Mouse (Mus musculus): Measurements from ENCODE around the gene Pmpca. TPM values are rescaled to one million over a fixed set of nuclear protein-coding genes. Genes with fewer than 3 reads are reported as not detected.
A peak's percentile ranks its signal among the peaks of the same experiment; 100 is the strongest.

Gene Pmpca
- polyA plus RNA-seq, 1 experiment from 2014 or later: 86.8 TPM

DNA sequence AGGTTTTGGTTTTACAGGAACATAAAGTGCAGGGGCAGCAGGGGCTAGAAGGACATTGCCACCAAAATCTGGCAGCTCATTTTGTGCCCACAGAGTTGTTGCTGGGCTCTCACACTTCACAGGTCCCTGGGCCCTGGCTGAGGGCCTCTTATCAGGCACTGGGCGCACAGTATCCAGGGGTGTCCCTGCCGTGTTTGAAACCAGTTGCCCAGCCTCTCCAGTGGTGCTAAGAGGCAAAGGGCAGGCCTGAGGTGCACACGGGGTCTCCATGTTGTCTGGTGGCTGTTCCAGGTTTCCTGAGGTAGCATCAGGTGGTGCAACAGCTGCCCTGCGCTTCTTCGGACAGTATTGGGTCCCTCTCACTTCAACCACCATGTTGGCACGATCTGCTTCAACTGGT, 50.5 kb downstream of the Pmpca start:
- Histone ChIP-seq H3K4me3 (replicated peaks) (no peak overlapping the region), H3K4me1 (peaks cover 13% of the 10 kb centered on the region; the same call in 1 of the 2 replicates), H3K27ac (no peak overlapping the region), H3K4me2 (no peak overlapping the region), H3K27me3 (replicated peaks) (no peaks in the 10 kb centered on the region), H3K9me3 (no peaks in the 10 kb centered on the region), H3K36me3 (peaks cover 39% of the 10 kb centered on the region), H3K9ac (no peak overlapping the region)
- WGBS: 89% methylated on average over 6 of the region's 6 CpGs
- ATAC-seq (ENCODE audit: insufficient read depth, low FRiP score, low read depth): no peak

DNA sequence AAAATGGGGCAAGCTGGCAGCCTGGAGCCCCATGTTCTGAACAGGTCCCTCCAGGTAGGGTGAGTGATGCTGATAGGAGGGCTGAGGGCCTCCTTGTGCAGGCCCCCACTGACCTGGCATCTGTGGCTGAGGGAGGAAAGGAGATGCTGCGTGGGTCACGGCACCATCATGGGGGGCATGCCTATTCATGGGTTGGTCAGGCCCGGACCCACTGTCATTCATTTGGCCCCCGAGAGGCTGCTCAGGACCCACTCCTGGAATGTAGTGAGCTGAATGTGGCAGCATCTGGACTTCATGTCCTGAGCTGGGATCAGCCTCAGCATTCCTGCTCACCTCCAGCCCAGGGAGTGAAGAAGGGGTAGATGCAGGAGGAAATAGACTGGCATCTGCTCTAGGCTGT, 52.1 kb downstream of the Pmpca start:
- H3K9me3 ChIP-seq: no peaks in the 10 kb centered on the region
- no peak for ATAC-seq (ENCODE audit: insufficient read depth, low FRiP score, low read depth)
- H3K27ac ChIP-seq: no peak overlapping the region
- no peak overlapping the region for H3K4me2 ChIP-seq
- no peaks in the 10 kb centered on the region for H3K27me3 ChIP-seq (replicated peaks)
- H3K9ac ChIP-seq: no peak overlapping the region
- H3K4me1 ChIP-seq: peaks cover 13% of the 10 kb centered on the region; the same call in 1 of the 2 replicates
- WGBS: 89% methylated on average over 4 of the region's 4 CpGs
- no peak overlapping the region for H3K4me3 ChIP-seq (replicated peaks)
- peaks cover 23% of the 10 kb centered on the region for H3K36me3 ChIP-seq

DNA sequence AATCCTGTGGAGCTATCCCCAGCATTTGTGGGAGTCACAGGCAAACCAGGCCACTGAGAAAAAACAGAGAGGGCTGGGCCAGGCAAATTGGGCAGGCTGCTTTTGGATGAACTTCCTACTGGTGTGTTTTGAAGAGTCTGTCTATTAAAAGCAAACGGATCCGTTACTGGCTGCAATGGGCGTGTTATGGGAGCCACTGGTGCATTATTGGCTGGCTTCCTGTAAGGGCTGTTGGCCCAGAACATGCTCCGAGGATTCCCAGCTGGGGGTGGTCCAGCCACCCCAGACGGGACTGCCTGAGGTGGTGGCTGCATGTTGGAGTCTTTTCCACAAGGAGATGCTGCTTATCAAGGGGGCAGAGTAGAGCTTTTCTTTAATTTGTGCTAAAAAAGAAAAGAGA, 52.5 kb downstream of the Pmpca start:
- ATAC-seq (ENCODE audit: insufficient read depth, low FRiP score, low read depth): no peak
- Histone ChIP-seq H3K4me1 (peaks cover 17% of the 10 kb centered on the region), H3K27ac (no peak overlapping the region), H3K4me3 (replicated peaks) (no peak overlapping the region), H3K9me3 (no peaks in the 10 kb centered on the region), H3K36me3 (peaks cover 23% of the 10 kb centered on the region), H3K4me2 (no peak overlapping the region), H3K27me3 (replicated peaks) (no peaks in the 10 kb centered on the region), H3K9ac (no peak overlapping the region)
- WGBS: 70% methylated on average over 5 of the region's 5 CpGs

DNA sequence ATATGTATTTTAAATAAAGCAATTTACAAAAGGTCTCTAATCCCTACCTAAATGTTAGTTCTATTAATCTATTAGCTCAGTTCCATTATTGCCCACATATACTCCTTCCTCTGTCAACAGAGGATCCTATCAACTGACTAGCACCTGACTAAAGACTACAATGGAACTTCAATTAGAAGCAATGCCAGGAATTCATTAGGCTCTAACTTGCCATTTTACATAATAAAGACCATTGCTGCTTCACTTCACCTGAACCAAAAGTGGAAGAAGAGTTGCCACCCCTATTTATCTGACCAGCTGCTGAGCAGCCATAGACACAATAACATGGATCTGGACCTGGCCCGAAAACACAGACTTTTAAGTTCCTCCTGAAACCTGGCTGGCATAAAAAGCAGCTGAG, 53.7 kb downstream of the Pmpca start:
- no peak overlapping the region; the same call in 1 of the 2 replicates for H3K4me2 ChIP-seq
- no peak for ATAC-seq (ENCODE audit: insufficient read depth, low FRiP score, low read depth)
- H3K9me3 ChIP-seq: no peaks in the 10 kb centered on the region
- no peak overlapping the region for H3K9ac ChIP-seq
- WGBS: 84% methylated on average over 1 of the region's 1 CpGs
- no peak overlapping the region for H3K4me3 ChIP-seq (replicated peaks)
- no peaks in the 10 kb centered on the region for H3K27me3 ChIP-seq (replicated peaks)
- H3K4me1 ChIP-seq: peaks cover 21% of the 10 kb centered on the region
- peaks cover 23% of the 10 kb centered on the region for H3K36me3 ChIP-seq
- H3K27ac ChIP-seq: no peak overlapping the region

DNA sequence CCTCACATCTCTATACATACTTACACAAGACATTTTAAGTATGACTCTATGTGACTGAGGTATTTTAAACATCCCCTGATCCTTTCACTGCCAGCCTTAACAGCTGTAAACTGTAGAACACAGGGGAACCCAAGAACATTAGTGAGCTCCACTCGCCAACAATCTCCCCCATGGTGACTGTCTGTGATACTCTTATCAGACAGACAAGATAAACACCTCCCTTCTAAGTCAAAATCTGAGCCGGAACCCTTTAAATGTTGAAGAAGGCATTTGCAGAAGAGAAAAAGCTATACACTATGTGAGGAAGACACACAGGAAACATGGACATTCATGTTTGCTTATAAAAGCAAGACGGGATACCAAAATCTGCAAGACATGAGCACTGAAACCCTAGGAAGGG, 54.7 kb downstream of the Pmpca start:
- Histone ChIP-seq H3K4me3 (replicated peaks) (peak overlapping the region; percentile 86), H3K4me1 (peaks cover 21% of the 10 kb centered on the region), H3K9ac (peak overlapping the region; percentile 92; the same call in 1 of the 2 replicates), H3K9me3 (no peaks in the 10 kb centered on the region), H3K27me3 (replicated peaks) (no peaks in the 10 kb centered on the region), H3K27ac (no peak overlapping the region), H3K36me3 (peaks cover 23% of the 10 kb centered on the region), H3K4me2 (peak overlapping the region; percentile 64)
- no peak for ATAC-seq (ENCODE audit: insufficient read depth, low FRiP score, low read depth)
- 9% methylated on average over 3 of the region's 3 CpGs for WGBS

DNA sequence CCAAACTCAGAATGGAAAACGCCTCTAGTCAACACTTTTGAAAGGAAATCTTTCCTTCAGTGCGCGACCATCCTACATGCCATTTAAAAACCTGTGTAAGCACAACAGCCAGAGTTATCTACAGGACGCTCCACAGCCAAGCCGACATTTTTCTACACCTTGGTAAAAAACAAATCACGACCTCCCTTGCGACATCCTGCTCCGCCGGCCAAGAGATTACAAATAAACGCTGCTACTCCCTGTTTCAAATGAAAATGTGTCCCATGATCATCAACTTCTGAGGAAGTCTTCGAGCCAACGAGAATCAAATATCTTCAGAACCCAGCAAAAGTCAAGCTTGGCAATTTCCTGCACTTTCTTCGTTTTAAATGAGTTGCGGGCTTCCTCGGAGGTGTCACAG, 55.2 kb downstream of the Pmpca start:
- H3K4me2 ChIP-seq: peak overlapping the region; percentile 64
- no peaks in the 10 kb centered on the region for H3K27me3 ChIP-seq (replicated peaks)
- H3K36me3 ChIP-seq: peaks cover 21% of the 10 kb centered on the region
- peak overlapping the region; percentile 91; the same call in 1 of the 2 replicates for H3K27ac ChIP-seq
- WGBS: under 1% methylated on average over 15 of the region's 15 CpGs
- peak overlapping the region; percentile 92 for H3K9ac ChIP-seq
- no peak for ATAC-seq (ENCODE audit: insufficient read depth, low FRiP score, low read depth)
- H3K4me3 ChIP-seq (replicated peaks): peak overlapping the region; percentile 86
- peaks cover 21% of the 10 kb centered on the region for H3K4me1 ChIP-seq
- H3K9me3 ChIP-seq: no peaks in the 10 kb centered on the region

DNA sequence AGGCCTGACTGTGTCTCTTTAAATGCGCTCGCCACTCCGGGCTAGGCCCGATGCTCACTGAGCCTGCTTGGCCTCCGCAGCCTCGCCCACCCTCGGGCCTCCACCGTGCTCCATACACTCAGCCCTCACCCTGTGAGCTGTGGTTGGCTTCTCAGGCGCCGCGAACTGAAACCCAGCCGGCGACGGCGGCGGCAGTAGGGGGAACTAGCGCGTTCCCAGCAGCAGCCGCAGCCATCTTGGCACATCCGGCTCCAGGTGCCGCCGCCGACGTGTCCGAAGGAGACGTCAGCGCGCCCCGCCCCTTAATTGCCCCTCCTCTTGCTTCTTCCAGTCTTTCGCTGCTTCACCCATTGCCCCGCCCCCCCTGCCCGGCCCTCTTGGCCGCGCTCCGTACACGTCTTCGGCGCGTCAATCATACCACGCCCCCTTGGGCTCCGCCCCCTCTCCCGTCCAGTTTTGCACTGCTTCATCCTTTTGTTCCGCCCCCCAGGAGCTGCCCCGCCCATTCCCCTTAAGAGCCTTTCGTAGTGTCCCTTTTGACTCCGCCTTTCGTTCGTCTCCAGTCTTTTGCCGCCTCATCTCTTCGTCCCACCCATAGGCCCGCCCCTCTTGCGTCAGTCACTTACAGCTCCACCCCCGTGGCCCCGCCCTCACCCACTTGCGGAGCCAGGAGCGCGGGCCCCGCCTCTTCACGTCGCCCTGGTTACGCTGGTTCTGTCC, 56.0 kb downstream of the Pmpca start, which contains the start of gene Sec16a:
TSS of gene Sec16a (minus strand) at position 271 of the 720 bp plus-strand sequence.
- WGBS: under 1% methylated on average over 59 of the region's 61 CpGs
- Histone ChIP-seq H3K27ac (peak within 1 kb of the TSS; percentile 94), H3K4me1 (peaks cover 21% of the 10 kb centered on the region), H3K4me3 (replicated peaks) (peak within 1 kb of the TSS; percentile 86), H3K27me3 (replicated peaks) (no peaks in the 10 kb centered on the region), H3K36me3 (peaks cover 14% of the 10 kb centered on the region), H3K9me3 (no peaks in the 10 kb centered on the region), H3K4me2 (peak within 1 kb of the TSS; percentile 67), H3K9ac (peak within 1 kb of the TSS; percentile 92)
- ATAC-seq (ENCODE audit: insufficient read depth, low FRiP score, low read depth): peak; percentile 91

DNA sequence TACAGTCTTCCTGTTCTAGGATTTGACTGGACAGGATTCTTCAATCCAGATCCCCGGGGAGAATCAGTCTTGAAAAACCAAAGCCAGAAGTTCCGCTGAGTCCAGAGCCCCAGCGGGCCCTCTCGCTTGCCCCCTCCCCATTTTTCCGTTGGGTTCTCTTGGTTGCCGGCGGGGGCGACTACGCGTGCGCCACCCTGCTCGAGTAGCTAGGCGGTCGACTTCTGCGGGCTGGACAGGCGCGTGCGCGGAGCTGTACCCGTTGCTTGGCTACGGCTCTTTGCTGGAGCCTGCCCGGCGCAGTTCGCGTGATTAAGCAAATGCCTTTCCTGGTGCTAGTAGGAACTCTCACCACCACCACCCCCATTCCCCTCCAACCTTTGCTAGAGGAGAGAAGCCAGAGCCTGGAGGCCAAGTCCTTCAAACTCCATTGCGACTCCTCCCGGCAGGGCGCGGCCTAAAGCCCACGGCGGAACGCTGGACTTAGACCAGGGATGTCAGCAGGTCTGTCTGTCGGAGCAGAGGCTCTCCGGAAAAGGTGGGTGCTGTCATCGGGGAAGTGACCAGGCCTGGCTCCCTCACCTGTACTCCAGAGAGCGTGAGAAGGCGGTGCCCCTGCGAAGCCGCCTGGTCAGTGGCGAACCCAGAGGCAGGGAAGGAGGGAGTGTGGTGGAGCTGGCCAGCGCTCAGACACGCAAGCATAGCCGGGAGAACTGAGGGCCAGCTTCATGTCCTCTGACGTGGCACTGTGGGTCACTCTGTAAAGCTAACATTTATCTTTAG, 56.7 kb downstream of the Pmpca start:
- Histone ChIP-seq H3K4me1 (peaks cover 21% of the 10 kb centered on the region), H3K27me3 (replicated peaks) (no peaks in the 10 kb centered on the region), H3K9me3 (no peaks in the 10 kb centered on the region), H3K4me2 (peak overlapping the region; percentile 67), H3K9ac (peak overlapping the region; percentile 38; the same call in 1 of the 2 replicates), H3K36me3 (peaks cover 7% of the 10 kb centered on the region), H3K27ac (peak overlapping the region; percentile 94), H3K4me3 (replicated peaks) (peak overlapping the region; percentile 86)
- under 1% methylated on average over 44 of the region's 44 CpGs for WGBS
- ATAC-seq (ENCODE audit: insufficient read depth, low FRiP score, low read depth): peak; percentile 89

DNA sequence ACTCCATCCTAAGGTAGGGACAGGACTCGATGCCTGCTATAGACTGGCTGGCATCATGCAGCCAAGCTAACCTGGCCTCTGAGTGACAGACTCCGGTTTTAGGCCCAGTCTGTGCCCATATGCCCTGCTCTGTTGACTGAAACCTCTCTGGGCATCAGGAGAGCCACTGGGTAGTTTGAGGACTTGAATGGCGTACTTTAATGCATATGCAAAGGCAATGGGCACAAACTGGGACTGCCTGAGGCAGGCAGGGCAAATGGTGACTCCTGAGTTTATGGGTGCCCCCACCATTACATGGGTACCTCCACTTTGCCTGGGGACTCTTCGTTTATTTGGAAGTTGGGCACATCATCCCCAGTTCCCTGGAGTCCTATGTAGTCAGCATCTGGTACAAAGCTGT, 57.5 kb downstream of the Pmpca start:
- H3K9ac ChIP-seq: peak overlapping the region; percentile 27; the same call in 1 of the 2 replicates
- no peaks in the 10 kb centered on the region for H3K27me3 ChIP-seq (replicated peaks)
- 73% methylated on average over 4 of the region's 4 CpGs for WGBS
- no peak for ATAC-seq (ENCODE audit: insufficient read depth, low FRiP score, low read depth)
- peaks cover 21% of the 10 kb centered on the region for H3K4me1 ChIP-seq
- no peaks in the 10 kb centered on the region for H3K36me3 ChIP-seq
- H3K9me3 ChIP-seq: no peaks in the 10 kb centered on the region
- peak overlapping the region; percentile 94; the same call in 1 of the 2 replicates for H3K27ac ChIP-seq
- H3K4me3 ChIP-seq (replicated peaks): peak overlapping the region; percentile 86
- H3K4me2 ChIP-seq: peak overlapping the region; percentile 67

Other genes with a start within 250 kb of the Pmpca start
- gene Lhx3, start 181.1 kb upstream of the Pmpca start, polyA plus RNA-seq (2015; fragmentation: Nextera tagmentation; extraction: Ambion mirVana): 0.08 TPM in 1 of 2 replicates, not detected in the other
- gene Qsox2, start 151.8 kb upstream of the Pmpca start, polyA plus RNA-seq (2015; fragmentation: Nextera tagmentation; extraction: Ambion mirVana): 26.1 and 32.4 TPM in 2 replicates
- gene Ccdc187, start 94.8 kb upstream of the Pmpca start, polyA plus RNA-seq (2015; fragmentation: Nextera tagmentation; extraction: Ambion mirVana): 0.57 and 0.61 TPM in 2 replicates
- gene Gpsm1, start 73.8 kb upstream of the Pmpca start, polyA plus RNA-seq (2015; fragmentation: Nextera tagmentation; extraction: Ambion mirVana): 34.6 and 35.8 TPM in 2 replicates
- gene Dnlz, start 37.2 kb upstream of the Pmpca start, polyA plus RNA-seq (2015; fragmentation: Nextera tagmentation; extraction: Ambion mirVana): 22.2 and 25.1 TPM in 2 replicates
- 1.6 and 1.8 TPM in 2 replicates for gene Card9, start 28.4 kb upstream of the Pmpca start, polyA plus RNA-seq (2015; fragmentation: Nextera tagmentation; extraction: Ambion mirVana)
- 23.5 and 25.9 TPM in 2 replicates for gene Snapc4, start 8.7 kb upstream of the Pmpca start, polyA plus RNA-seq (2015; fragmentation: Nextera tagmentation; extraction: Ambion mirVana)
- 103 TPM in 2 replicates for gene Entr1, start within 50 bp of the Pmpca start, polyA plus RNA-seq (2015; fragmentation: Nextera tagmentation; extraction: Ambion mirVana)
- 17.2 and 17.4 TPM in 2 replicates for gene Inpp5e, start 19.9 kb downstream of the Pmpca start, polyA plus RNA-seq (2015; fragmentation: Nextera tagmentation; extraction: Ambion mirVana)
- gene Sec16a, start 55.9 kb downstream of the Pmpca start, polyA plus RNA-seq (2015; fragmentation: Nextera tagmentation; extraction: Ambion mirVana): 22.3 and 24.0 TPM in 2 replicates
- gene Notch1, start 127.3 kb downstream of the Pmpca start, polyA plus RNA-seq (2015; fragmentation: Nextera tagmentation; extraction: Ambion mirVana): 16.1 and 17.9 TPM in 2 replicates
- gene Egfl7, start 190.7 kb downstream of the Pmpca start, polyA plus RNA-seq (2015; fragmentation: Nextera tagmentation; extraction: Ambion mirVana): 121 and 128 TPM in 2 replicates
- not detected in 2 replicates for gene Gm20532, start 197.3 kb downstream of the Pmpca start, polyA plus RNA-seq (2015; fragmentation: Nextera tagmentation; extraction: Ambion mirVana)
- 60.1 and 63.4 TPM in 2 replicates for gene Agpat2, start 215.1 kb downstream of the Pmpca start, polyA plus RNA-seq (2015; fragmentation: Nextera tagmentation; extraction: Ambion mirVana)
- gene Fam69b, start 239.1 kb downstream of the Pmpca start, polyA plus RNA-seq (2015; fragmentation: Nextera tagmentation; extraction: Ambion mirVana): 28.9 and 33.7 TPM in 2 replicates

Measured in stomach, embryonic 15.5 days (tissue).